ENCODE assay signal across 29 mouse cellular contexts in the genomic region with DNA sequence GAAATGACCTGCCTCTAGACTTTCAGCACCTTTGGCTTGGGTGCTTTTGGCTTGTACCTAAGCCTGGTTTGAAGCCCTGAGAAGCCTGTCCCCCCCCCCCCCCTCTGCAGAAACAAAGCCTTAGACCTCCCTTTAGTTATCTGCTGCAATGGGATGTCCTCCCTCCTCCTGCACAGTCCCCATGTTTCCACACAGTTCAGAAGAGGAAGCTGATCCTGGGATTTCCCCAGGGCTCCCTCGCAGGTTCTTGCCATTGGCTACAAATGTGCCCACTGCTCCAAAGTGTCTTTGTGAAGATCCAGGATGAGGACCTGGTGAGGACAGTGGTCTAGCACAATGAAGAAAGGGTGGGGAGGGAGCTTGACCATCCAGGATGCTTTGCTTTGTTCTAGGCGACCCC. TPM values are rescaled to one million over a fixed set of nuclear protein-coding genes. Genes with fewer than 3 reads are reported as not detected.
DNase-seq lines count a peak whose midpoint lies in the region; ATAC-seq lines count a peak whose summit lies in the region.
"Had no signal": no experiment of that assay in that cellular context is flagged by ENCODE, and none has a peak within 500 bp of the region (broad histone marks: within the 10 kb centered on the region; RNA-seq: fewer than 3 reads in every experiment).

No protein-coding gene starts in this region.

- H3K9ac ChIP-seq in forebrain, embryonic 11.5 days (ENCODE audit: low read length), result no peak overlapping the region
- no peak overlapping the region for H3K9ac ChIP-seq in forebrain, embryonic 16.5 days (replicated peaks; ENCODE audit: low read depth, low read length)
- H3K9ac ChIP-seq in lung, embryonic 16.5 days (ENCODE audit: low read length), result no peak overlapping the region
- peak overlapping the region; percentile 26; the same call in 1 of the 2 replicates for H3K9ac ChIP-seq in stomach, embryonic 16.5 days (ENCODE audit: low read length)
- no peak overlapping the region for H3K9ac ChIP-seq in liver, embryonic 11.5 days (ENCODE audit: low read depth, low read length)
- H3K9ac ChIP-seq: forebrain, embryonic 12.5 days; hindbrain, embryonic 14.5 days; liver, embryonic 15.5 days; neural tube, embryonic 12.5 days had no signal

- no peaks in the 10 kb centered on the region for H3K36me3 ChIP-seq in forebrain, embryonic 11.5 days (ENCODE audit: control insufficient read depth, insufficient read depth, low read length)
- H3K36me3 ChIP-seq in forebrain, embryonic 16.5 days (ENCODE audit: control insufficient read depth, insufficient read depth), result no peaks in the 10 kb centered on the region
- H3K36me3 ChIP-seq in lung, embryonic 16.5 days (ENCODE audit: control insufficient read depth, insufficient read depth, low read length), result no peaks in the 10 kb centered on the region
- H3K36me3 ChIP-seq in stomach, embryonic 16.5 days (ENCODE audit: control insufficient read depth, insufficient read depth, low read length), result no peaks in the 10 kb centered on the region
- no peaks in the 10 kb centered on the region for H3K36me3 ChIP-seq in liver, embryonic 11.5 days (ENCODE audit: control insufficient read depth, insufficient read depth, low read length)
- H3K36me3 ChIP-seq: forebrain, embryonic 12.5 days; liver, embryonic 15.5 days; neural tube, embryonic 12.5 days had no signal

- DNase-seq in forebrain, embryonic 11.5 days (ENCODE audit: low spot score), result peak; percentile 33
- no peak for DNase-seq in lung, postnatal 4 days
- no peak for DNase-seq in liver, embryonic 11.5 days (ENCODE audit: low spot score)
- no peak for DNase-seq in neural tube, embryonic 10.5 days (ENCODE audit: extremely low spot score, low spot score)
- DNase-seq: adrenal gland, postnatal 36 days; cerebellum, adult 18-20 months; cerebellum, postnatal 14 days; gastrocnemius, postnatal 10 days; heart, postnatal 36 days; kidney, adult 11 months; kidney, postnatal 14 days; layer of hippocampus, adult 9-11 months; liver; right cerebral cortex, postnatal 4 days; thymus, adult 18-20 months; thymus, postnatal 25 days had no signal

- ATAC-seq in forebrain, embryonic 11.5 days (replicated peaks; ENCODE audit: low FRiP score), result no peak
- no peak for ATAC-seq in forebrain, embryonic 16.5 days
- ATAC-seq in lung, embryonic 16.5 days (ENCODE audit: low read depth), result no peak
- peak; percentile 63 for ATAC-seq in granulocyte monocyte progenitor cell, adult 5-6 weeks (replicated peaks; ENCODE audit: poor library complexity, severe bottlenecking)
- ATAC-seq in stomach, embryonic 16.5 days (ENCODE audit: insufficient read depth, low FRiP score), result no peak
- ATAC-seq in liver, embryonic 11.5 days (replicated peaks; ENCODE audit: low FRiP score), result no peak
- ATAC-seq: inflammation-experienced regulatory T-cells, adult 6 months; midbrain, embryonic 16.5 days had no signal

- no peak overlapping the region for H3K27ac ChIP-seq in forebrain, embryonic 11.5 days (ENCODE audit: low read depth, low read length)
- H3K27ac ChIP-seq in forebrain, embryonic 16.5 days (ENCODE audit: low read length), result no peak overlapping the region
- H3K27ac ChIP-seq in lung, embryonic 16.5 days (ENCODE audit: low read length), result no peak overlapping the region
- H3K27ac ChIP-seq in stomach, embryonic 16.5 days (ENCODE audit: low read length), result no peak overlapping the region
- H3K27ac ChIP-seq in liver, embryonic 11.5 days (ENCODE audit: low read depth, low read length), result no peak overlapping the region
- H3K27ac ChIP-seq: forebrain, embryonic 12.5 days; hindbrain, embryonic 14.5 days; liver, embryonic 15.5 days; neural tube, embryonic 12.5 days had no signal

- H3K4me2 ChIP-seq in forebrain, embryonic 11.5 days (ENCODE audit: low read depth, low read length, severe bottlenecking), result no peak overlapping the region
- H3K4me2 ChIP-seq in forebrain, embryonic 16.5 days (ENCODE audit: low read length), result no peak overlapping the region
- H3K4me2 ChIP-seq in lung, embryonic 16.5 days (ENCODE audit: low read depth, low read length), result peak overlapping the region; percentile 51
- peak overlapping the region; percentile 39 for H3K4me2 ChIP-seq in stomach, embryonic 16.5 days (ENCODE audit: low read depth, low read length)
- H3K4me2 ChIP-seq in liver, embryonic 11.5 days, result no peak overlapping the region
- H3K4me2 ChIP-seq: forebrain, embryonic 12.5 days; heart, embryonic 11.5 days; hindbrain, embryonic 14.5 days; liver, embryonic 15.5 days; neural tube, embryonic 12.5 days had no signal

- WGBS in forebrain, embryonic 11.5 days, result 85% methylated on average over 2 of the region's 2 CpGs
- 61% methylated on average over 2 of the region's 2 CpGs for WGBS in forebrain, embryonic 16.5 days
- WGBS in lung, embryonic 16.5 days, result 55% methylated on average over 2 of the region's 2 CpGs
- WGBS in stomach, embryonic 16.5 days, result 68% methylated on average over 2 of the region's 2 CpGs
- whole genome bisulfite sequencing in liver, embryonic 11.5 days, result 50% methylated on average over 2 of the region's 2 CpGs

- H3K9me3 ChIP-seq in forebrain, embryonic 11.5 days (ENCODE audit: control insufficient read depth, low read length), result no peaks in the 10 kb centered on the region
- H3K9me3 ChIP-seq in forebrain, embryonic 16.5 days (ENCODE audit: control insufficient read depth, low read length), result no peaks in the 10 kb centered on the region
- H3K9me3 ChIP-seq in lung, embryonic 16.5 days (ENCODE audit: control insufficient read depth, low read length), result no peaks in the 10 kb centered on the region
- H3K9me3 ChIP-seq in stomach, embryonic 16.5 days (replicated peaks; ENCODE audit: control insufficient read depth, low read length), result no peaks in the 10 kb centered on the region
- H3K9me3 ChIP-seq in liver, embryonic 11.5 days (ENCODE audit: control insufficient read depth, low read length), result no peaks in the 10 kb centered on the region
- H3K9me3 ChIP-seq: forebrain, embryonic 12.5 days; liver, embryonic 15.5 days; neural tube, embryonic 12.5 days had no signal

- no peak overlapping the region for H3K4me3 ChIP-seq in forebrain, embryonic 11.5 days (ENCODE audit: low read depth, low read length)
- H3K4me3 ChIP-seq in forebrain, embryonic 16.5 days (replicated peaks; ENCODE audit: low read length), result no peak overlapping the region
- no peak overlapping the region for H3K4me3 ChIP-seq in lung, embryonic 16.5 days (ENCODE audit: low read length)
- H3K4me3 ChIP-seq in stomach, embryonic 16.5 days (replicated peaks; ENCODE audit: low read length), result no peak overlapping the region
- no peak overlapping the region for H3K4me3 ChIP-seq in liver, embryonic 11.5 days (ENCODE audit: low read depth, low read length)
- H3K4me3 ChIP-seq: erythroblast, embryonic 14.5 days; forebrain, embryonic 12.5 days; liver, embryonic 15.5 days; neural tube, embryonic 12.5 days had no signal

- H3K27me3 ChIP-seq in forebrain, embryonic 11.5 days (ENCODE audit: control insufficient read depth, insufficient read depth, low read length), result no peaks in the 10 kb centered on the region
- no peaks in the 10 kb centered on the region for H3K27me3 ChIP-seq in forebrain, embryonic 16.5 days (replicated peaks; ENCODE audit: control insufficient read depth, insufficient read depth, low read length)
- no peaks in the 10 kb centered on the region for H3K27me3 ChIP-seq in lung, embryonic 16.5 days (ENCODE audit: control insufficient read depth, insufficient read depth, low read depth, low read length)
- H3K27me3 ChIP-seq in stomach, embryonic 16.5 days (ENCODE audit: control insufficient read depth, insufficient read depth, low read length), result no peaks in the 10 kb centered on the region
- H3K27me3 ChIP-seq in liver, embryonic 11.5 days (replicated peaks; ENCODE audit: control insufficient read depth, insufficient read depth, low read length), result no peaks in the 10 kb centered on the region
- H3K27me3 ChIP-seq: liver, embryonic 15.5 days; neural tube, embryonic 12.5 days had no signal

- no peaks in the 10 kb centered on the region for H3K4me1 ChIP-seq in forebrain, embryonic 11.5 days (replicated peaks; ENCODE audit: control insufficient read depth, insufficient read depth, low read length)
- peaks cover 6% of the 10 kb centered on the region; the same call in 1 of the 2 replicates for H3K4me1 ChIP-seq in forebrain, embryonic 16.5 days (replicated peaks; ENCODE audit: control insufficient read depth, insufficient read depth, low read length)
- no peaks in the 10 kb centered on the region; the same call in 1 of the 2 replicates for H3K4me1 ChIP-seq in lung, embryonic 16.5 days (replicated peaks; ENCODE audit: control insufficient read depth, insufficient read depth, low read length)
- peaks cover 7% of the 10 kb centered on the region; the same call in 1 of the 2 replicates for H3K4me1 ChIP-seq in stomach, embryonic 16.5 days (ENCODE audit: control insufficient read depth, insufficient read depth, low read length)
- H3K4me1 ChIP-seq in liver, embryonic 11.5 days (replicated peaks; ENCODE audit: control insufficient read depth, insufficient read depth, low read length), result no peaks in the 10 kb centered on the region

RNA-seq across cellular contexts. Expression of a gene that starts 30.1 kb away (rescaled TPM):
- polyA plus RNA-seq in forebrain, embryonic 11.5 days (2014; fragmentation: Nextera tagmentation; extraction: Ambion mirVana), result 6.5 and 6.8 TPM in 2 replicates
- polyA plus RNA-seq in forebrain, embryonic 16.5 days (2015; fragmentation: Nextera tagmentation; extraction: Ambion mirVana), result 3.6 TPM in 2 replicates
- polyA plus RNA-seq in lung, embryonic 16.5 days (2015; fragmentation: Nextera tagmentation; extraction: Ambion mirVana), result 263 and 312 TPM in 2 replicates
- total RNA-seq in granulocyte monocyte progenitor cell, adult 5-6 weeks (2014; fragmentation: Nextera tagmentation), result 1.8 and 2.3 TPM in 2 replicates
- total RNA-seq in granulocyte monocyte progenitor cell, adult 5-6 weeks (2017), result 7.5 and 20.4 TPM in 2 replicates
- 36.5 and 46.7 TPM in 2 replicates for polyA plus RNA-seq in stomach, embryonic 16.5 days (2015; fragmentation: Nextera tagmentation; extraction: Ambion mirVana)
- 33.2 and 33.3 TPM in 2 replicates for polyA plus RNA-seq in liver, embryonic 11.5 days (2014; fragmentation: Nextera tagmentation; extraction: Ambion mirVana)

RNA-seq across cellular contexts. Expression of a gene that starts 39.2 kb away (rescaled TPM):
- not detected in 2 replicates for polyA plus RNA-seq in forebrain, embryonic 11.5 days (2014; fragmentation: Nextera tagmentation; extraction: Ambion mirVana)
- polyA plus RNA-seq in forebrain, embryonic 16.5 days (2015; fragmentation: Nextera tagmentation; extraction: Ambion mirVana), result 0.42 and 1.1 TPM in 2 replicates
- polyA plus RNA-seq in lung, embryonic 16.5 days (2015; fragmentation: Nextera tagmentation; extraction: Ambion mirVana), result 64.3 and 86.1 TPM in 2 replicates
- total RNA-seq in granulocyte monocyte progenitor cell, adult 5-6 weeks (2014; fragmentation: Nextera tagmentation), result 19.3 and 43.7 TPM in 2 replicates
- total RNA-seq in granulocyte monocyte progenitor cell, adult 5-6 weeks (2017), result 27.4 and 31.4 TPM in 2 replicates
- polyA plus RNA-seq in stomach, embryonic 16.5 days (2015; fragmentation: Nextera tagmentation; extraction: Ambion mirVana), result 2.1 and 3.0 TPM in 2 replicates
- 1.1 and 1.8 TPM in 2 replicates for polyA plus RNA-seq in liver, embryonic 11.5 days (2014; fragmentation: Nextera tagmentation; extraction: Ambion mirVana)
- polyA plus RNA-seq: embryonic facial prominence, embryonic 11.5 days; erythroblast, embryonic 14.5 days; forebrain, embryonic 12.5 days; hindbrain, embryonic 14.5 days; neural tube, embryonic 12.5 days had no signal

Comparison
In these comparisons a context has a peak if more than half of its experiments do, and no peak if none do; other contexts are left out.
1. H3K4me2 ChIP-seq: peak in lung, embryonic 16.5 days (single experiment) and stomach, embryonic 16.5 days (single experiment); none in forebrain, embryonic 11.5 days (single experiment), forebrain, embryonic 16.5 days (single experiment) and liver, embryonic 11.5 days (single experiment).
2. RNA of a gene that starts 39.2 kb away (polyA plus RNA-seq): 64.3 to 86.1 TPM in lung, embryonic 16.5 days; 2.1 to 3.0 TPM in stomach, embryonic 16.5 days, 1.1 to 1.8 TPM in liver, embryonic 11.5 days, 0.42 to 1.1 TPM in forebrain, embryonic 16.5 days and not detected in forebrain, embryonic 11.5 days; every median in the first group is over 10 times any median in the second.